Mouse (Mus musculus): Measurements from ENCODE around the gene Otud7a.
A peak's percentile ranks its signal among the peaks of the same experiment; 100 is the strongest.

Otud7a gene

DNA sequence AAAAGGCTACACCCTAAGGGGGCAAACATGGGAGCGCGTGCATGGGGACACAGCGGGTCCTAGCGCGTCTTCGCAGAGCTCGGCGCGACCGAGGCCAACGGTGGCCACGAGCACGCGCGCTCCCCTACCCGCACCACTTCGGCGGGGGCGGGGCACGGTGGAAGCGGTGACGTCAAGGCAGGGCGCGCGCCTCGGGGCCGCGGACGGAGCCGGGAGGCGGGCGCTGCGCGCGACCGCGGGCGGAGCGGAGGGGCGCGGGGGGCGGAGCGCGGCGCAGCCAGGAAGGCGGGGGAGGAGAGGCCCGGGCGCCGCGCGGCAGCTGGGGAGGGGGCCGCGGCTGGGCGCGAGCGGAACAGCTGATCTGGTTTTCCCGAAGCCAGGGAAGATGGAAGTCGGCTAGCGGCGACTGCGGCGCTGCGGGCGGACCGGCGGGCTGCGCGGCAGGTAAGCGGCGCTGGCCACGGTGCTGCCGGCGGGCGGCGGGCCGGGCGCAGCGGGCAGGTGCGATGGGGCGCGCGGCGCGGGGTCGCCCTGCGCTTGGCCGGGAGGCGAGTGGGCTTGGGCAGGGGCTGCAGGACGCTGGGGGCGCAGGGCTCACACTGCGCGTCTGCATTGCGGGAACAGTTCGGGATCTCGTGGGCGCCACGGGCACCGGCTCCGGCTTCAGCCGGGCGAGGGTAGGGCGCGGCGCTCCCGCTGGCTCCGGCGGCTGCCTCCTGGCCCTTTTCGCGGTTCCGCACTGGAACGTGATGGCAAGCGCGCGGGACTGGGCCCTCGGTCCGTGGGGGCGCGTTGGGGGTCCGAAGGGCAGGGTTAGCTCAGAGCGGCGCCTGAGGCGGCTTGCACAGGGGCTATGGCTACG is at the start of gene Otud7a:
Gene Otud7a (plus strand): TSS at position 268 of the 862 bp plus-strand sequence.
- no peak for DNase-seq (ENCODE audit: low read depth, low spot score)

DNA sequence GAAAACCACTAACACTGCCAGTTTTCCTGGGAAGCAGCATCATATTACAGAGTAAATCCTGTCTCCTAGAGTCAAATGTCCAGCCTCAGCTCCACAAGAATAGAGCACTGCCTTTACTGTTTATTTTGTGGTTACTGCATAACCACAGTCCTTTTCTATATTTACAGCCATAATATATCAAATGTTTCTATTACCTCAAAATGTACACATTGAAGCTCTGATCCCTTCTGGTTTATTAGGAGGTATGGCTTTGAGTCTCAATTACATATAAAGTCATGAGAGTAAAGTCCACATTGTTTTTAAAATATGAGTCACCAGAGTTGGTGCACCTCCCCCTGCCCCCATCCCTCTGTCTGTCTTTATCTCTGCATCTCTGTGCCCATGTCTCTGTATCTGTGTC is 38.6 kb upstream of the Otud7a start:
- peak; percentile 59 for DNase-seq (ENCODE audit: low read depth, low spot score)

GRCm38 (mm10) chr7:63445346-63445700 is 772 bp downstream of the Otud7a start:
- DNase-seq (ENCODE audit: low read depth, low spot score), result no peak

GRCm38 (mm10) chr7:63446951-63447350 is 2.4 kb downstream of the Otud7a start:
- no peak for DNase-seq (ENCODE audit: low read depth, low spot score)

DNA sequence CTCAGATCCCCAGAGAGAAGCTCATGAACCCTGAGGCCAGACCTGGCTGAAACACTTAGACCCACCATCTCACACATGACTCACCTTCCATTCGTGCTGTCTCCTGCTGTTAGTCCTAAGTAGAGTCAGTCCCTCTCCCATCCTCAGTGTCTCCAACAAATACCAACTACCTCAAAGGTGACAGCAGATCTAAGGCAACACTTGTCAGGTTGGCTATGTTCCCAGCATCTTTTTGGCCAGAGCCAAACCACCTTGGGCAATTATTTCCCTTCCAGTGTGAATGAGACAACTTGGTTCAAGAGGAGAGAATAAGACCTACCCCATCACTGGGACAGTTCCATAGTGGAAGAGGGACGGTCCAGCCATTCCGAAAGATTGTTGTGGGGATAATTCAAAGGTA is 10.7 kb downstream of the Otud7a start:
- DNase-seq (ENCODE audit: low read depth, low spot score), result no peak

- DNase-seq (ENCODE audit: low read depth, low spot score), result peak; percentile 80
Observed at GRCm38 (mm10) chr7:63462234-63462633, 17.7 kb downstream of the Otud7a start.

DNA sequence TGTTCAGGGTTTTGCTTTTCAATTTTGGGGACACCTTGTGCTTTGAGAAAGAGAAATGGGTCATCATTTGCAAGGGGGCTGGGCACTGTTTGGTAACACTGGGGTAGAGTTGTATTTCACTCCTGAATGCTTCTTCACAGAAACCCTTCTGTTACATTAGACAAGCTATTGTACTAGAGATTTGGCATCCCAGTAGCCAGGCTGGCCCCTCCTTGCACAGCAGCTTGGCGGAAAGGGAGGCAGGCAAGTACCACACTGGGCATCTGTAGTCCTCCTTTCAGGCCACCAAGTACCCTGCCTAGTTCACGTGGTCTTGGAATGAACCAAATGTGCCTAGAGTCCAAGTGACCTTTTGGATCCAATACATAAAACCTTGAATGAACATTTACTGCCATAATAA is 18.1 kb downstream of the Otud7a start:
- no peak for DNase-seq (ENCODE audit: low read depth, low spot score)

- DNase-seq (ENCODE audit: low read depth, low spot score), result no peak
Observed at GRCm38 (mm10) chr7:63466729-63467128, 22.2 kb downstream of the Otud7a start.

DNA sequence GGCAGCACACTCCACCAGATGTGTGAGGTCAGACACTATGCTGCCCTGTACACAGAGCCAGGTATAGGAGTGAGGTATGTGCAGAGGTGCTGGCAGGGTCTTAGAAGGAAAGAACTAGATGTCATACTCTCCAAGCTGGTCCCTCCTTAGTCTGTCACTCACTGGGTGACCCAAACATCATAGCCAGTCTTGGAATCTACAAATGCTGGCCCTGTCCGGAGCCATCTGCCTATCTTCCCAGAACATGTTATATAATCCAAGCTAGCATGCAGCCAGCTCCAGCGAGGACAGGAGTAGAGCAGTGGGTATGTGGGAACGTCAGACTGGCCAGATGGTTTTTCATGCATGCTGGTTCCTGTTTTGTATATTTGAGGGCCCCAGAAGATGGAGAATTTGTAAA is 23.7 kb downstream of the Otud7a start:
- no peak for DNase-seq (ENCODE audit: low read depth, low spot score)

DNA sequence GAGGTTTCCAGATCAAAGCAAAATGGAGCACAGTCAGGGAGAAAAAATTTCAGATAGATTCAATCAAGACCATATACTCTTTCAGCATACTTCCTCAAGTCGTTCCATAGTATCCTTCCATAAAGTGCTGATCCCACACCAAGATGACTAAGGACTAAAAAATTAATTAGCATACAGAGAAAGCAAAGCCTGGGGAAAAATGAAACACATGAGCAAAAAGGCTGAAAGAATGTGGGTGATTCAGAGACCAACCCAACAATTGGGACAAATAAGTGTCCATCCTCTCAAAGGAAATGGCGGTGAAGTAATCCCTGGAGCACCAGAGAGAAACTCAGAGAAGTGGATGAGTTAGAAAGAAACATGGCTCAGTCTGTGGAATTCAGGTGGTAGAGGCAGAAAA is 38.5 kb downstream of the Otud7a start:
- DNase-seq (ENCODE audit: low read depth, low spot score), result peak; percentile 53

DNA sequence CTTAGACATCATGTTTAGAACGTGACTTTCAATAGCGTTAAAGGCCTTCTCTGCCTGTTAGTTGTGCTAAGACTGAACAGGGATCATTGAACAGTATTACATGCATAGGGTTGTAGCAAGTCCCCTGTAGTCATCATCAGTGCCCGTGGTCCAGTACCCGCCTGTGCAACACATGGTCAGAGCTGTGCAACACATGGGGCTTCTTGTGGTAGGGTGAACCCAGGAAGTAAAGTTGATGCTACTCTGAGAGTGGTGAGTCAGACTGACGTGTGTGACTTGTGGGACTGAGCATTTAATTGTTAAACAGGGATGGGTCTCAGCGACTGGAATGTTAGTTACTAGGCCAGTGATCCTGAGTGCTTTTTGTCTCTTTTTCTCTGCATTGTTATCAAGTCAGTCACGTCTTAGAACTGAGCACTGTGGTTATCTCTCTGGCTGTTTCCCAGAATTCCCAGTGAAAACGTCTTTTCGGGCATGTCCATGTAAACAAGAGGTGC is 52.5 kb downstream of the Otud7a start:
- DNase-seq (ENCODE audit: low read depth, low spot score), result peak; percentile 78

DNA sequence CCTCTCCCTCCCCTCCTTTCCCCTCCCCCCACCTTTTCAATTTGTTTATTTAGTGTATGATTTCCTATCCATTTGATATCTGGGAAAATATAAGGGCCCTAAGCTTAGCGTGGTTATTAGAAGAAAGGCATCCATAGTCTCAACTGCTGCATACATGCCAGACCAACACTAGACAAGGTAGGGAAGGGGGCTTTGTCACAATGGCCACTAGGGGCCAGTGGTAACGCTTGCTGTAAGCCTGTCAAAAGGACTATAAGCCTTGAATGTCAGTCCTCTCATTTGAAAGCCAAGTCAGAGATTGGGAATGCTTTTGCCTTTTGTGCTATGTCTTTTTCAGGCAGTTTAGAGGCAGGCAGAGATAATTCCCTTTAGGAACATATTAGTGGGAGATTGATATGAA is 59.7 kb downstream of the Otud7a start:
- DNase-seq (ENCODE audit: low read depth, low spot score), result peak; percentile 36

DNA sequence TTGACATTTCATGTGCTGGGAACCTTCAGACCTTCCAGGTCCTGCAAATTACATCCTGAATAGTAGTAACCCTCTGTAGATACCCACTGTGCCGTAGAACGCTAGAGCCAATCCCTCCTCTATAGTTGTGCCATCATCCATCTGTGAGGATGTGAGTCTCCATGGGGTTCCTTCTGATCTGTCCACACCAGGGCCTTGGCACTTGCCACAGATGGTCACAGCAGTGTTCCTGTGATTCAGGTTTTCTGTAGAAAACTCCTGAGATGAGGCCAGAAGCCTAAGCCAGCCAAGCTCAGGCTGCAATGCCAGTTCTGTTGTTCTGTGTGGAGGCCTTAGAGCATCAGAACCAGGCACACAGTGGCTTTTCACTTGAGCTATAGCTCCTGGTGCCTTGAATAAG is 63.5 kb downstream of the Otud7a start:
- DNase-seq (ENCODE audit: low read depth, low spot score), result no peak

- DNase-seq (ENCODE audit: low read depth, low spot score), result no peak
Observed at GRCm38 (mm10) chr7:63509825-63510224, 65.3 kb downstream of the Otud7a start.

DNA sequence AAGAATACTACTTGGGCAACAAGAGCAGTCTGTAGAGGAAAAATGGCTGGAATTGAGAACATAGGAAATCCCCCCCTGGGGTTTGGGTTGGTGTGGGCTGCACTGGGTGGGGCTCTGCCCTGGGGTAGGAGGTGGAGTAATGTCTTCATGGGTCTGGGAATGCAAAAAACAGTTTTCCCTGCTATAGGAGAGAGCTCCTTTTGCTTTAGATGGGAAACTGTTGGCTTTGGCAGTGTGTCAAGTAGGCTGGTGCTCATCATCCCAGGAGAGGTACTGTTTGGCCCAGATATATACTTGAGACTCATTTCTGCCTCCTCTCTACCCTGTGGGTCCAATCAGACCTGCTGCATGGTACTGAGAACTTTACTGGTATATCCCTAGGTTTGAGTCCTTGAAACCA is 66.9 kb downstream of the Otud7a start:
- no peak for DNase-seq (ENCODE audit: low read depth, low spot score)

DNA sequence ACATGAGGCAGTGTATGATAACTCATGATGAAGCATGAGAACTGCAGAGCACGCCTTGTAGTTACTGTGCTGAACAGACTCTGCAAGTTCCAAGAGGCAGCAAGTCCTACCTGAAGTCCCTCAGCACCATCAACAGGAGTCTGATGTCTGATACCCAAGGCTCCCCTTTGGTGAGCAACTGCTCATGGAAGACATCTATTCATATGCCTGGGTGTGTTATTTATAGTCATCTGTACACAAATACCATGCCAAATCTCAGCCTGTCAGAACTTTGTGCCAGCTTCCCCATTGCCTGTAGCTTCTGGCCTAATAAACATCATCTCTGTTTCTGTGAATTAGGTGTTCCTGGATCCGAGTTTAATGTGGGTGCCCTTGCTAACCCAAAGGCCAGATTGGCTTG is 68.0 kb downstream of the Otud7a start:
- DNase-seq (ENCODE audit: low read depth, low spot score), result no peak

GRCm38 (mm10) chr7:63516141-63516895 is 71.8 kb downstream of the Otud7a start:
- DNase-seq (ENCODE audit: low read depth, low spot score), result no peak

GRCm38 (mm10) chr7:63520299-63520698 is 75.7 kb downstream of the Otud7a start:
- no peak for DNase-seq (ENCODE audit: low read depth, low spot score)

- no peak for DNase-seq (ENCODE audit: low read depth, low spot score)
Observed at GRCm38 (mm10) chr7:63522403-63522802, 77.9 kb downstream of the Otud7a start.

GRCm38 (mm10) chr7:63523051-63523450 is 78.5 kb downstream of the Otud7a start:
- peak; percentile 7 for DNase-seq (ENCODE audit: low read depth, low spot score)

DNA sequence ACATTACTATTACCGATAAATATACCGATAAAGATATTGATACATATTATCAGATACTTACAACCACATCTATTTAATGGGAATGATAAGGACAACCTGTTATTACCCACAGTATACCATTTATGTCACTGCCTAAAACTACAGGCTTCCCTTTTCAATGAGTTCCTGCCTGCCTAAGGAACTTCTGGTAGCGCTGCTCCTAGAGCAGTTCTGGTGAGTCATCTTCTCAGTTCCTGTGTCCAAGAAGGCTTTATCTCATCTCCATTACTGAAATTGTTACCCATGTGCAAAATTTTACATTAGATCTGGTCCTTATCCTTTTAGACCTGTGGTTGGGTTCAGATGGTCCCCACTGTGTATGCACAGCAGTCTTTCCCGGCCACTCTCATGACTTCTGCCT is 95.7 kb downstream of the Otud7a start:
- DNase-seq (ENCODE audit: low read depth, low spot score), result no peak

DNA sequence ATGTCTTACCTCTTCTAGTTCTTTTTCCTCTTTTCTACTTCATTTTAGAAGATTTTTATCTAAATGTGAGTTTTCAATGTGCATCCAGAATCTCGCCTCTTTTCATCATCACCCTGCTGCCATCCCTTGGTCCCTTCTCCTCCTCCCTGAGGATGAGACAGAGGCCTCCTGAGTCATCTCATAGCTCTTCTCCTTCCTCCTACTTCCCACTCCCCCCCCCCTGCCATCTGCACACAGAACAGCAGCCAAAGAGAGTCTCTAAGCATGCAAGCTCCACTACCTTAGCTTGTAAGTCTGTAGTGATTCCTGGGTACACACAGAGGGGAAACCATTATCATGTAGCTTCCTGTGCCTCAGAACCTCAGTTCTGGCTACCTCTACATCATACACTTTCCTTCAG is 109.9 kb downstream of the Otud7a start:
- DNase-seq (ENCODE audit: low read depth, low spot score), result no peak

DNA sequence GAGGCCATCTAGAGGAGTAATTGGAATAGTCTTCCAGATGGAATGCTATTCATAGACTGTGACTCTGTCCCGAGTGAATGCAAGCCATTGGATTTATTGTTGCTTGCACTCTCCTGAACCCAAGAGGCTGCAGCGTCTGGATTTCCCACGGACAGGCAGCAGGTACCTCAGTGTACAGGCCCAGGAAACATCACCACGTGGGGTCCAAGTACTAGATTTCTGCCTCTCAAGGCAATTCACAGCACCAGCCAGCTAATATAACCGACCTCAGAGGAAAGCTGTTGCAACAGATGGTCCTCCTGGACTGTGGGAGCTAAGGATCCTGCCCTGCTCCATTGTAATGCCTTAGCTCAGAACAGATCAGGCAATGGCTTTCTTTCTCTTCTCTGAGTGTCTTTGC is 111.8 kb downstream of the Otud7a start:
- no peak for DNase-seq (ENCODE audit: low read depth, low spot score)
